Mouse (Mus musculus): ENCODE data around the gene Taf4.

DNA sequence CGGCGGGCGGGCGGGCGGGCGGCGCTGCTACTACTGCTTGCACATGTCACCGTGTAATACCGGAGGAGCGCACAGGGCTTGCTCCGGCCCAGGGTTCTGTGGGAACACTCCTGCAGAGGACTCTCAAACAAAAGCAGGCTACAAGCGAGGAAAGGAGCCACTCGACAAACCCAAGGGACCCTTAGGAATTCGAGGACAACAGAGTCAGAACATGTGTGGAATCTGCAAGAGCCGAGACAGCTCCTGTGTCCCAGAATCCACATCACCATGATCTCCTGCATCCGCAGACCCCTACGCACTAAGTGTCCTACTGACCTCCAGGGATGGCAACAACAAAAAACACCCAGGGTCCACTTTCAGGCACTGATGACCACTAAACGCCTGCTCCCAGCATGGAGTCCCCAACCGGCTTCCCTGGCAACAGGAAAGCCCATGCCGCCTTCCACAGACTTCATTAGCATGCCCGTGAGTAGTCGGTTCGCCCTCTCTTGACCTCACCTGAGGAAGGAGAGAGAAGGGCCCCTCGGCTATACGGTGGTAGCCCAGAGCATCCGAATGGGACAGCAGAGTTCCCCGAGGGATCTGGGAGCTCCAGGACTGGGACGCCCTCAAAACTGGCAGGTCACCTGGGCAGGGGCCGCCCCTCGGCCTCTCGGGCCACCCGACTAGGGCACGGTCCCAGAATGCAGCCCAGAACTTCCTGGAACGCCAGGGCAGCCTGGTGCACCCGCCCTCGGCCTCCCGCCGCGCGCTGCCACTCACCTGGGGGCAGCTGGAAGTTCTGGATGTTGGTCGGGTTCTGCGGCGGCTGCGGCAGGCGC is 1.6 kb downstream of the Taf4 start:
- TF ChIP-seq CTCF (IDR thresholded peaks at IDR 0.05; ENCODE audit: borderline replicate concordance, control insufficient read depth, extremely low read depth, insufficient read depth, low read length, poor library complexity) (no peak), POLR2A (IDR thresholded peaks at IDR 0.05; ENCODE audit: control insufficient read depth, extremely low read depth, insufficient read depth, low read length, poor library complexity) (no peak)

All from thymus, adult 2 months (tissue).